Mouse (Mus musculus) gastrocnemius, postnatal 36 days (tissue): ENCODE data around the gene Prkce. TPM values are rescaled to one million over a fixed set of nuclear protein-coding genes. Genes with fewer than 3 reads are reported as not detected.
A peak's percentile ranks its signal among the peaks of the same experiment; 100 is the strongest.

Experiments used
- DNase-seq, 2 experiments: peaks; one replicate each; pipeline ENCODE4 v3.0.0; 2022
- intact Hi-C: fragments of 180-260 bp; cut with DNase I; formaldehyde crosslinking; loops from one replicate; pipeline ENCODE4 v1.15.1; 2025
- total RNA-seq, 2 experiments: library from RNA; stranded (reverse); gene quantifications; 2 replicates each; pipeline ENCODE4 v1.2.3; 2021

Prkce gene
- total RNA-seq, 2 experiments from 2014 or later = 7.9 to 8.2 TPM

GRCm38 (mm10) chr17:86214285-86214684 lies 46.7 kb downstream of the Prkce start:
- intact Hi-C loops = loop anchor here (2.0 kb wide), 1 partner anchor 51 kb away; no protein-coding TSS in a partner anchor
- no peak for DNase-seq

GRCm38 (mm10) chr17:86214741-86215140 lies 47.2 kb downstream of the Prkce start:
- intact Hi-C loops = loop anchor here (2.0 to 5.0 kb wide), 3 partner anchors 52 to 228 kb away; no protein-coding TSS in a partner anchor
- DNase-seq = no peak

- intact Hi-C loops = loop anchor here (2.0 to 5.0 kb wide), 3 partner anchors 53 to 227 kb away; no protein-coding TSS in a partner anchor
- DNase-seq = peak in 1 of 2 experiments; percentile 51
These were observed 48.2 kb downstream of the Prkce start for GRCm38 (mm10) chr17:86215771-86216170.

- no peak for DNase-seq
- intact Hi-C loops = loop anchor here (5.0 kb wide), 2 partner anchors 75 to 225 kb away; no protein-coding TSS in a partner anchor
These were observed 49.9 kb downstream of the Prkce start for GRCm38 (mm10) chr17:86217468-86217867.

GRCm38 (mm10) chr17:86218553-86218952 lies 51.0 kb downstream of the Prkce start:
- DNase-seq = no peak
- intact Hi-C loops = loop anchor here (5.0 kb wide), 2 partner anchors 74 to 224 kb away; no protein-coding TSS in a partner anchor

- intact Hi-C loops = no loop called here
- DNase-seq = no peak
These were observed 58.1 kb downstream of the Prkce start for GRCm38 (mm10) chr17:86225488-86226186.

- intact Hi-C loops = no loop called here
- DNase-seq = no peak
These were observed 58.6 kb downstream of the Prkce start for GRCm38 (mm10) chr17:86226198-86226597.

GRCm38 (mm10) chr17:86226635-86227034 lies 59.0 kb downstream of the Prkce start:
- DNase-seq = no peak
- intact Hi-C loops = no loop called here

GRCm38 (mm10) chr17:86227389-86227788 lies 59.8 kb downstream of the Prkce start:
- intact Hi-C loops = no loop called here
- DNase-seq = no peak

GRCm38 (mm10) chr17:86228850-86229249 lies 61.3 kb downstream of the Prkce start:
- no peak for DNase-seq
- intact Hi-C loops = no loop called here

GRCm38 (mm10) chr17:86230141-86230633 lies 62.6 kb downstream of the Prkce start:
- no peak for DNase-seq
- intact Hi-C loops = loop anchor here (5.0 kb wide), 1 partner anchor 62 kb away; no protein-coding TSS in a partner anchor

- intact Hi-C loops = loop anchor here (5.0 kb wide), 1 partner anchor 61 kb away; no protein-coding TSS in a partner anchor
- DNase-seq = no peak
These were observed 64.2 kb downstream of the Prkce start for GRCm38 (mm10) chr17:86231741-86232179.

- intact Hi-C loops = loop anchor here (5.0 kb wide), 1 partner anchor 60 kb away; no protein-coding TSS in a partner anchor
- DNase-seq = no peak
These were observed 64.7 kb downstream of the Prkce start for GRCm38 (mm10) chr17:86232248-86232647.

- DNase-seq = no peak
- intact Hi-C loops = loop anchor here (5.0 kb wide), 1 partner anchor 58 kb away; no protein-coding TSS in a partner anchor
These were observed 67.1 kb downstream of the Prkce start for GRCm38 (mm10) chr17:86234587-86235150.

GRCm38 (mm10) chr17:86236026-86236712 lies 68.6 kb downstream of the Prkce start:
- intact Hi-C loops = no loop called here
- DNase-seq = no peak

GRCm38 (mm10) chr17:86236861-86237763 lies 69.5 kb downstream of the Prkce start:
- intact Hi-C loops = no loop called here
- DNase-seq = peak in 1 of 2 experiments; percentile 48

- DNase-seq = no peak
- intact Hi-C loops = no loop called here
These were observed 74.7 kb downstream of the Prkce start for GRCm38 (mm10) chr17:86242291-86242690.

- intact Hi-C loops = no loop called here
- DNase-seq = no peak
These were observed 75.5 kb downstream of the Prkce start for GRCm38 (mm10) chr17:86243109-86243527.

- no peak for DNase-seq
- intact Hi-C loops = no loop called here
These were observed 76.8 kb downstream of the Prkce start for GRCm38 (mm10) chr17:86244397-86244796.

- no peak for DNase-seq
- intact Hi-C loops = no loop called here
These were observed 81.2 kb downstream of the Prkce start for GRCm38 (mm10) chr17:86248832-86249231.
